Mouse (Mus musculus) CH12.LX (cell line): Measurements from ENCODE around the gene 9130213A22Rik. TPM values are rescaled to one million over a fixed set of nuclear protein-coding genes. Genes with fewer than 3 reads are reported as not detected.
A peak's percentile ranks its signal among the peaks of the same experiment; 100 is the strongest.

Experiments
- DNase-seq: peaks from one replicate; pipeline ENCODE4 v3.0.0-alpha.2; 2013; ENCODE audit errors: extremely low read depth
- H3K27ac ChIP-seq: 2 replicates; pipeline ENCODE4 v1.5.1; 2012; ENCODE audit warnings: low read depth, mild to moderate bottlenecking, control low read depth, moderate library complexity; ENCODE audit not compliant: insufficient read depth
- H3K27me3 ChIP-seq: replicated peaks from 2 replicates; pipeline ENCODE3; 2012; ENCODE audit warnings: inconsistent platforms
- H3K36me3 ChIP-seq, 2 experiments: replicated peaks in 1 of 2; 2 replicates each; pipeline versions ENCODE3 to v1.6.1; 2012; ENCODE audit warnings: inconsistent platforms in 1 of 2, low read length in 1 of 2, mild to moderate bottlenecking in 1 of 2, mixed read lengths in 1 of 2, moderate library complexity in 1 of 2; ENCODE audit not compliant: control insufficient read depth in 1 of 2, insufficient read depth in 1 of 2
- H3K4me1 ChIP-seq, 2 experiments: 2 replicates each; pipeline ENCODE4 v1.6.1; 2012; ENCODE audit warnings: inconsistent platforms in 1 of 2, moderate library complexity in 1 of 2; ENCODE audit not compliant: insufficient read depth in 2 of 2, control insufficient read depth in 1 of 2
- H3K4me2 ChIP-seq: 2 replicates; pipeline ENCODE4 v1.6.1; 2012; ENCODE audit warnings: low read depth, mild to moderate bottlenecking, control low read depth; ENCODE audit not compliant: poor library complexity, insufficient read depth, severe bottlenecking
- H3K4me3 ChIP-seq, 3 experiments: fragments of 150-350 bp in 1 of 3; sonication (generic) in 1 of 3; replicated peaks in 1 of 3; 2 replicates each; pipeline versions ENCODE3 to v1.5.1; 2011 to 2012; ENCODE audit warnings: low read depth in 2 of 3, low read length in 2 of 3, mild to moderate bottlenecking in 2 of 3, moderate library complexity in 2 of 3, control low read depth in 1 of 3, improper control_type of control experiment in 1 of 3, inconsistent platforms in 1 of 3, mixed read lengths in 1 of 3; ENCODE audit not compliant: poor library complexity in 1 of 3
- H3K79me2 ChIP-seq: replicated peaks from 2 replicates; pipeline ENCODE4 v1.6.1; 2012; ENCODE audit warnings: mild to moderate bottlenecking, moderate library complexity; ENCODE audit not compliant: control insufficient read depth, poor library complexity, insufficient read depth, severe bottlenecking; ENCODE audit errors: extremely low read depth
- H3K9ac ChIP-seq: 2 replicates; pipeline ENCODE4 v1.6.1; 2012; ENCODE audit warnings: low read depth, mild to moderate bottlenecking, control low read depth, moderate library complexity; ENCODE audit not compliant: insufficient read depth
- H3K9me3 ChIP-seq: replicated peaks from 2 replicates; pipeline ENCODE3; 2012; ENCODE audit warnings: low read length, inconsistent platforms, mixed read lengths
- CHD1 ChIP-seq: IDR thresholded peaks from 2 replicates; pipeline ENCODE4 v1.6.1; 2012; ENCODE audit warnings: low read depth, low read length, improper control_type of control experiment, inconsistent platforms
- CHD2 ChIP-seq: IDR thresholded peaks from 2 replicates; pipeline ENCODE4 v1.6.1; 2011; ENCODE audit warnings: low read length, improper control_type of control experiment
- CTCF ChIP-seq, 2 experiments: IDR thresholded peaks in 1 of 2; conservative IDR thresholded peaks in 1 of 2; 2 replicates each; pipeline ENCODE4 v1.5.1; 2011 to 2012; ENCODE audit warnings: low read depth in 2 of 2, low read length in 2 of 2, improper control_type of control experiment in 1 of 2, inconsistent platforms in 1 of 2, mild to moderate bottlenecking in 1 of 2, moderate library complexity in 1 of 2
- HCFC1 ChIP-seq: IDR thresholded peaks from 2 replicates; pipeline ENCODE4 v1.6.1; 2012; ENCODE audit warnings: low read depth, mild to moderate bottlenecking, inconsistent platforms, low read length, improper control_type of control experiment
- IRF4 ChIP-seq: IDR thresholded peaks from 2 replicates; pipeline ENCODE4 v1.6.1; 2014; ENCODE audit warnings: low read depth, mild to moderate bottlenecking, inconsistent platforms, low read length, improper control_type of control experiment
- KAT2A ChIP-seq: IDR thresholded peaks from 2 replicates; pipeline ENCODE4 v1.6.1; 2012; ENCODE audit warnings: low read length, improper control_type of control experiment, inconsistent platforms; ENCODE audit not compliant: insufficient replicate concordance
- MAFK ChIP-seq: IDR thresholded peaks from 2 replicates; pipeline ENCODE4 v1.6.1; 2011; ENCODE audit warnings: low read length, improper control_type of control experiment; ENCODE audit not compliant: insufficient replicate concordance
- MAX ChIP-seq: IDR thresholded peaks from 2 replicates; pipeline ENCODE4 v1.6.1; 2011; ENCODE audit warnings: low read length, improper control_type of control experiment
- MEF2A ChIP-seq: IDR thresholded peaks from 2 replicates; pipeline ENCODE4 v1.6.1; 2014; ENCODE audit warnings: low read depth, mild to moderate bottlenecking, inconsistent platforms, low read length, improper control_type of control experiment, borderline replicate concordance
- NRF1 ChIP-seq: IDR thresholded peaks from 2 replicates; pipeline ENCODE4 v1.6.1; 2014; ENCODE audit warnings: low read depth, mild to moderate bottlenecking, inconsistent platforms, low read length, improper control_type of control experiment, moderate library complexity
- SIN3A ChIP-seq: IDR thresholded peaks from 2 replicates; pipeline ENCODE4 v1.6.1; 2012; ENCODE audit warnings: low read length, improper control_type of control experiment, inconsistent platforms
- TBP ChIP-seq: conservative IDR thresholded peaks from 2 replicates; pipeline ENCODE4 v1.6.1; 2011; ENCODE audit warnings: low read depth, low read length, improper control_type of control experiment
- UBTF ChIP-seq: IDR thresholded peaks from 2 replicates; pipeline ENCODE4 v1.6.1; 2012; ENCODE audit warnings: low read depth, mild to moderate bottlenecking, inconsistent platforms, low read length, improper control_type of control experiment, moderate library complexity
- USF2 ChIP-seq: conservative IDR thresholded peaks from 2 replicates; pipeline ENCODE4 v1.6.1; 2011; ENCODE audit warnings: low read depth, low read length, improper control_type of control experiment
- ZMIZ1 ChIP-seq: IDR thresholded peaks from 2 replicates; pipeline ENCODE4 v1.6.1; 2012; ENCODE audit warnings: low read depth, mild to moderate bottlenecking, inconsistent platforms, low read length, improper control_type of control experiment
- ZNF384 ChIP-seq: IDR thresholded peaks from 2 replicates; pipeline ENCODE4 v1.6.1; 2012; ENCODE audit warnings: low read depth, low read length, improper control_type of control experiment, inconsistent platforms
- dilution Hi-C: fragments of 300-500 bp; cut with MboI; formaldehyde crosslinking; loops from 2 replicates; pipeline ENCODE4 v1.14.3; 2020; ENCODE audit warnings: low sequenced_read_pairs; ENCODE audit not compliant: extremely low pct_unique_long_range_greater_than_20kb, extremely low pct_ligation_motif_present
- in situ Hi-C: fragments of 300-500 bp; cut with MboI; formaldehyde crosslinking; loops from 3 replicates; pipeline ENCODE4 v1.14.3; 2019; ENCODE audit warnings: low sequenced_read_pairs, low pct_ligation_motif_present, low pct_unique_long_range_greater_than_20kb, mixed read lengths
- polyA plus RNA-seq: library from polyadenylated mRNA; unstranded; fragments of >175 nt; gene quantifications from 2 replicates; pipeline ENCODE4 v1.2.1, GENCODE M21; 2012; ENCODE audit warnings: low read depth; ENCODE audit not compliant: insufficient read length
- total RNA-seq, 2 experiments: library from RNA; depleted of rRNA; stranded (reverse); fragments of 300-350 nt in 1 of 2; fragments of >200 nt in 1 of 2; gene quantifications; 2 replicates each; pipeline ENCODE4 v1.2.3; 2012 to 2014

9130213A22Rik gene
- total and polyA plus RNA-seq, 3 experiments: not detected

- TF ChIP-seq HCFC1: no peak
- no peak for TF ChIP-seq MAFK
- TF ChIP-seq TBP: 0 out of 2 replicates have a peak, but pooled peaks have one; percentile 62
- H3K9me3 ChIP-seq: no peaks in the 10 kb centered on the region
- H3K27ac ChIP-seq: peak overlapping the region; percentile 47
- no peaks in the 10 kb centered on the region for H3K36me3 ChIP-seq
- dilution Hi-C loops (no loop called here), in situ Hi-C loops (loop anchor here (25.0 kb wide), 1 partner anchor 938 kb away; the partner anchor contains the start of genes Acadvl, Dlg4 and Dvl2)
- H3K4me2 ChIP-seq: peak overlapping the region; percentile 3; the same call in 1 of the 2 replicates
- H3K79me2 ChIP-seq: no peaks in the 10 kb centered on the region
- H3K4me1 ChIP-seq: peaks cover 22 to 64% of the 10 kb centered on the region in 2 experiments
- DNase-seq: no peak
- H3K4me3 ChIP-seq: no peak overlapping the region
- peaks cover 2% of the 10 kb centered on the region for H3K27me3 ChIP-seq
- no peak overlapping the region for H3K9ac ChIP-seq
These were observed 47.7 kb downstream of the 9130213A22Rik start for GRCm38 (mm10) chr11:69074776-69075069.

- H3K4me2 ChIP-seq: peak overlapping the region; percentile 3; the same call in 1 of the 2 replicates
- H3K27ac ChIP-seq: peak overlapping the region; percentile 47
- peaks cover 21 to 62% of the 10 kb centered on the region in 2 experiments for H3K4me1 ChIP-seq
- H3K79me2 ChIP-seq: no peaks in the 10 kb centered on the region
- H3K9me3 ChIP-seq: no peaks in the 10 kb centered on the region
- H3K36me3 ChIP-seq: no peaks in the 10 kb centered on the region
- H3K9ac ChIP-seq: no peak overlapping the region
- in situ Hi-C loops: no loop called here
- dilution Hi-C loops: no loop called here
- peaks cover 2% of the 10 kb centered on the region for H3K27me3 ChIP-seq
- no peak for DNase-seq
- TF ChIP-seq MAX (no peak), USF2 (no peak), HCFC1 (no peak), CHD2 (no peak), NRF1 (no peak), CHD1 (no peak), ZMIZ1 (no peak), KAT2A (no peak), SIN3A (no peak), CTCF (conservative IDR thresholded peaks at IDR 0.05 in 1 of 2, IDR thresholded peaks at IDR 0.05 in 1 of 2; ENCODE audit: low read depth in 2 of 2, low read length in 2 of 2) (no peak), UBTF (no peak), MEF2A (no peak), IRF4 (no peak), ZNF384 (no peak)
- TF ChIP-seq, all 38 proteins: peak for 0
- H3K4me3 ChIP-seq: no peak overlapping the region
These were observed 48.2 kb downstream of the 9130213A22Rik start for GRCm38 (mm10) chr11:69073951-69074775.
